Mouse (Mus musculus) layer of hippocampus, adult 9-10 months (tissue): ENCODE measurements around the gene Llgl2.
A peak's percentile ranks its signal among the peaks of the same experiment; 100 is the strongest.

ENCODE experiments used
- DNase-seq: peaks from one replicate; pipeline ENCODE4 v3.0.0; 2022; ENCODE audit warnings: low spot score

Gene Llgl2

GRCm38 (mm10) chr11:115809311-115809781 lies 14.5 kb upstream of the Llgl2 start:
- DNase-seq, result no peak

GRCm38 (mm10) chr11:115810377-115810776 lies 13.5 kb upstream of the Llgl2 start:
- no peak for DNase-seq

DNA sequence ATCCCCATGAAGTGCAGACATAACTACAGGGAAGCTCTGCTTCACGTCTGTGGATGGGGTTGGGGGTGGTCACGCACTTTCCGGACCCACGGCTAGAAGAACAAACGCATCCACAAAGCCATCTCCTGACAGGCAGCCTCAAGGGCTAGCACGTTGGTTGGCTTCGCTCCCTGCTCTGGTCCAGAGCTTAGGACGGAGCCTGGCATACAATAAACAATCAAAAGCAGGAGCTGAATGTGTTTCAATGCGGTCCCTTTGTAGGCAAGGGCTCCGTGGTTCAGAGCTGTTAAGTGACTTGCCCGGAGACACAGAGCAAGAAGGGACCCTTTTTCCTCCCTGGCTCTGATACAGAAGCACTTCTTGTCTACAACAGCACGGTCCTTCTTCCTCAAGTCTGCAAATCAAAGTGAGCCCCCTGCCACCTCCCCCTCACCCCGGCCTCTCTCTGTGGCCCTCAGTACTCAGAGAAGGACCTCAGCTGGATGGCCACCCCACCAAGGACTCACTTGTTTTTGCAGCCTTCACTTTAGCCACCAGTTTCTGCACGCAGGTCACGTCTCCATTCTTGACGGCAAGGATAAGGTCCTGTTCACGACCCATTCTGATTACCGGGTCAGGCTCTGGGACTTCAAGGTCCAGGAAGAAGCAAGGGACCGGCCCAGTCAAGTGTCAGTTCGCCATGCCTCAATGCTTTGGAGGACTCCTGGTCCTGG lies 12.3 kb upstream of the Llgl2 start:
- no peak for DNase-seq

- no peak for DNase-seq
Observed at GRCm38 (mm10) chr11:115812095-115812494, 11.8 kb upstream of the Llgl2 start.

DNA sequence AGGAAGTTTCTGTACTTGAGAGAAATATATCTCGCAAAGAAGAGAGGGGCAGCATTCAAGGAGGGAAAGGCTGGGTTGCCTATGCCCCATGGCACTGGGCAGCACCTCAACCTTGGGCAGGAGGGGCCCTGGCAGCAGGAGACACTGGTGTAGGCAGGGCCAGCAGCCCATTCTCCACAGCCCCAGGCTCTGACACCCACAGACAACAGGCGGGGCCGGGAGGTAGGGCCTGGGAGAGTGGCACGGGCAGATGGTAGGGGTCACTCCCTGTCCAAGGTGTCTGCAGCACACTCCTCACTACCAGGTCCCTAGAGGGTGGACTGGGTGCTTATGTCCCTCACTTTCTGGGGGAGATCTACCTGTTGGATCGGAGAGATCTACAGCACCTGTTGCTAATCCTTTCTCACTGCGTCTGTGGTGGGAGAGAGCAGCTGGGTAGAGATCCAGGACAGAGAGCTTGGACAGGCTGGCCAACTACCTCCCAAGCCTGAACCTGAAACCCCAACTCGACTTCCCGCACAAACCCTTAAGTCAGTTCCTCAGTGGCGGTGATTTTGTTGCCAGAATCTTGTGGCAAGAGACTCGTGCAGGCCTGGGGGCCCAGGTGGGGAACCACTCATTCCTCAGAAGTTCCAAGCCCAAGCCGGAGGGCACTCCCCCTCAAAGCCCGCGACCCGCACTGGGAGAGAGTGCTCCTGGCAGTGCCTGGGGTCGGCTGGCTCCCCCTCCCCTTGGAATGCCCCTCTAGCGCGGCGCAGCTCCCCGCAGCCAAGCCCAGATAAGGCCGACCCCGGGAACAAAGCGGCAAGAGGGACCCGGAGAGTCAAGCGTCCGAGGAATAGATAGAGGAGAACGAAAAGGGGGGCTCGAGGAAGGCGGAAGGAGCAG lies 11.1 kb upstream of the Llgl2 start:
- DNase-seq, result no peak

GRCm38 (mm10) chr11:115813507-115814296 lies 10.1 kb upstream of the Llgl2 start, which contains the start of gene Caskin2:
Caskin2 (minus strand) TSS chr11:115813639.
- DNase-seq, result peak; percentile 73

GRCm38 (mm10) chr11:115814605-115815450 lies 9.0 kb upstream of the Llgl2 start, which contains the start of gene Tsen54:
Tsen54 (plus strand) TSS chr11:115814724.
- no peak for DNase-seq

DNA sequence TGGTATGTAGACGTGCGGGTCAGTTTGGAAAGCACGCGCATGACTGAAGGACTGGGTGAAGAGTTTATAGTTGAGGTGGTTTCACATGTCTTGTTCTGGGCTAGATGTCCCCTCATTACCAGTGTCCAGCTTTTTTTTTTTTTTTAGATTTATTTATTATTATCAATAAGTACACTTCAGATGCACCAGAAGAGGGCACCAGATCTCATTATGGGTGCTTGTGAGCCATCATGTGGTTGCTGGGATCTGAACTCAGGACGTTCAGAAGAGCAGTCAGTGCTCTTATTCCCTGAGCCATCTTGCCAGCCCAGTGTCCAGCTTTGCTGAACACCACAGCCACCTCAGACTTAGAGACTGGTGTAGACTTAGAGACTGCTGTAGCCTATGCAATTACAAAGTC lies 6.5 kb upstream of the Llgl2 start:
- no peak for DNase-seq

- DNase-seq, result no peak
Observed at GRCm38 (mm10) chr11:115819915-115820623, 3.8 kb upstream of the Llgl2 start.

DNA sequence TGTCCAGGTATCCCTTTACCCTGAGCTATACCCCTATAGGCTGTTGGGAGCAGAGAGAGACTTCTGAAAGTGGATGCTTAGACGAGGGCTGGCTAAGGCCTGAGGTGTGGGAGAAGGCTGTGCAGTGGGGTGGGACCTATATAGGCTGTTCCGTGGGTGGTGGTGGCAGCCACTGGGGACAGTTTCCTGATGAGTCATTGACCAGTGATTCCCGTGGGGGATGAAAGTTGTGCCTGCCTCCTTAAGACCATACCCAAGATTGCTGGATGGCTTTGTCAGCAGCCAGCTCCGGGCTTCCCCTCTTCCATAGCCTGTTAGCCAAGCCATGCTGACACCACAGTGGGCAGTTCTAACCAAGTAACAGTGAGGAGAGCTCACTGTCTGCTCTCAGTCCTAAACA lies 2.8 kb upstream of the Llgl2 start:
- no peak for DNase-seq

DNA sequence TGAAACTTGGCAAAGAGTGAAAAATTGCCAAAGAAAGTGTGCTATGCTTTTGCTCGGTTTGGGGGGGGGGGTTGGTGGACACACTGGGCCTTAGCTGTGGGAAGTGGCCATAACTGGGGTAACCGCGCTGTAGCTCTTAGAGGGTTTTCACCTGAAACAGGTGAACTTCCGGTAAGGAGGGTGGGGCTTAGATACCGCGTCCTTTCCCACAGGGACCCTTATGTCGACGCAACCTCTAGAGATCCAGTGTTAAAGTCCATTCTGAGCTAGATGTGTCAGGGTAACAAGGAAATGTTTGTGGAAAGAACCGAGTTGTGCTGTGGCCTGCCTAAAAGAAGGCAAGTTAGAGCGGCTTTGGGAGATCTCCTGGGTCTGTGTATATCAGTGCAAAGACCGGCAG lies 964 bp downstream of the Llgl2 start:
- no peak for DNase-seq

DNA sequence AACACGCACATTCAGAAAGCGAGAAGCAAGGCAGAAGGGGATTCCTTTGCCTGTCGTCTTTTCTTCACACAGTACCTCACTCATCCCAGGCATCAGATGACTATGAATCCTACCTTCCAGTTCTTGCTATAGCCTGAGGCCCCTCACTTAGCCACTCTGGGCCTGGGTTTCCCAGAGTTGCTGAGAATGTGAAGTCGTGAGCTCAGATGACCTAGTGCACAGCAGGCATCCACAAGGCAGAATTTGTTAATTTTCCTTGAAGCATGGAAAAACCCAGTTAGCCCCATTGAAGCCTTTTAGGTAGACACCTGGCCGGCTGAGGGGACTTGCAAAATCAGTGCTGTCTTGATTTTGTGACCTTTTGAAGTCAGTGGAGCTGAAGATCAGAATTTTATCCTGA lies 2.6 kb downstream of the Llgl2 start:
- no peak for DNase-seq

DNA sequence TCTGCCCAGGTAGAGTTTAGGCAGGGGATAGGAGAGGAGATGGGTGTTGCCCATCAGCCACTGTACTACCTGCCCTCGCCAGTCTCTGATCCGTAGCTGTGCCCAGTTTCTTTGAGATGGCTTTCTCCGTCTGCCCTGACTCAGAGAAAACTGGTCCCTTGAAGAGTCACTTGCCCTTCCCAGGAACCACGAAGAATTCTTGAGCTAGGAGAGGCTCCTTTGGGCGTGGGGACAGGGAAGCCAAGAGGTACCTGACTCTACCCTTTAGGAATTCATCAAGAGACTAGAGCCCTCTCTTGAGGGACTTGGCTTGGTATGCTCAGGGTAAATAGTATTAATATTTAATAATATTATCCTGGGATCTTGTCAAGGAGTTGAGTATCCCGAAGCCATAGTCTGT lies 3.8 kb downstream of the Llgl2 start:
- DNase-seq, result no peak

DNA sequence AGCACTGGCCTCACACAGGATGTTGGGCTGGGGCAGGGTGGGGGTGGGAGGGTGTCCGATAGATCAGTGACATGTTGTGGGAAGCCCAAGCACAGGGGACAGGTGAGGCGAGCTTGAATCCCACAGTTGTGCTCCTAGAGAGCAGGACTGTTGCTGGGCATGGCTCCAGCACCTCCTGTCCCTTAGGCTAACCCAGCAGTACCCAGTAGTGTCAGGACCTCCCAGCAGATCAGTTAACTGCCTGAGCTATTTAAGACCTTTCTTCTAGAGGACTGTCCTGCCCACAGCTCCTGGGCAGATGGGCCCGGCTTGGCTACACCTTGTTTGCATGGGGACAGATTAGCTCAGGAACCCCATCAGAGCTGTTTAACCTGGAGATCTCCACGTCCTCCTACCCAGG lies 5.2 kb downstream of the Llgl2 start:
- DNase-seq, result no peak

DNA sequence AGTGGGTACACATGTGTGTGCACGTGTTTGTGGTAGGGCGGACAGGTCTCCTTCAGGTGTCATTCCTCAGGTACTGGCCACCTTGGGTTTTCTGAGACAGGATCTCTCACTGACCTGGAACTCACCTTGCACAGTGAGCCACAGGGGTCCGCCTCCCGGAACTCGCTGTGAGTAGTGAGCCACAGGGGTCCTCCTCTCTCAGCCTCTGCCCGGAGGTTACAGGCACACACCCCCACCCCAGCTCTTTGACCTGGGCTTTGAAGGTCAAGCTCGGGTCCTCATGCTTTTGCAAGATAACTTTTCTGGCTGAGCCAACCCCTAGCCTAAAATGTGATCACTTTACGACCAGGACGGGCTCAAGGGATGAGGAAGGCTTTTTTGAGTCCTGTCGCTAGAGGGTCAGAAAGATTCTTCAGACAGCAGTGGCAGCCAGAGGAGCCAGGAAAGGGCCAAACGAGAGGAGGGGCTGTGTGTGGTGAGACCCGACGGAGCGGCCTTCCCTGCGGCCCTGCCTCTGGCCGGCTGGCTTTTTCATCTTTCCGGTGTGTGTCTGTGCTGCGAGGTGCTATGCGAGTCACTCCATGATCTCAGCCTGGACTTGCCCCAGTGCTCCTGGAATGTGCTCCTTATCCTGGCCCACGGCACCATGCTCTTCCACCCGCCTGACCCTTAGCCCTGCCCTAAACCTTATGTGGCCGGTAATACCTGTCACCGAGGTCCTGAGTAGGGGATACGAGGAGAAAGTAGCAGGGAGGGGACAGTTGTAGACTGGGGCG lies 6.9 kb downstream of the Llgl2 start:
- DNase-seq, result no peak

- DNase-seq, result no peak
Observed at GRCm38 (mm10) chr11:115831518-115831917, 7.7 kb downstream of the Llgl2 start.

GRCm38 (mm10) chr11:115832064-115832463 lies 8.2 kb downstream of the Llgl2 start:
- no peak for DNase-seq

- no peak for DNase-seq
Observed at GRCm38 (mm10) chr11:115832523-115832922, 8.7 kb downstream of the Llgl2 start.

DNA sequence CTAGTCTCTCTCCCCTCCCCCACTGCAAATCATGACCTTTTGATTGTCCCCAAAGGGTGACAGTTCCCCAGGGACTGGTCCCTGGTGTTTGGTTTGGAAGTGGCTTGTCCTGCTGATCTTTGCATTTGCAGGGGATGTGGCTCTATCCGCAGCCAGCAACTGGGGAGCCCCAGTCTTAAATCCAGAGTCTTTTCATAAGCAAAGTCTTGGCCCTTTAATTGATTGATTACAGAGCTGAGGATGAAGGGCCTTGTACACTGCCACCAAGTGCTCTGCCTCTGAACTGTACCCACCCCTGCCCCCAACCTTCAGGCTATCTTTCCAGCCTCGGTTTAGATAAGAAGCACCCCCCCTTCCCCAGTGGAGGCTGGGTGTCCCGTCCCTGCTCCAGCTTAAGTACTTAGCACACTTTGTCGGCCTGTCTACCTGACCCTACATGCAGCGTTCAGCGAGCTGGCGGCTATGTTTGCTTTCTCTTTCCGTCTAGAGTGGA lies 9.2 kb downstream of the Llgl2 start:
- no peak for DNase-seq

GRCm38 (mm10) chr11:115834033-115834432 lies 10.2 kb downstream of the Llgl2 start:
- DNase-seq, result no peak
